7 mouse cellular contexts compared by ENCODE assay signal in genomic region chr16:85887289-85888051, GRCm38 (mm10). TPM values are rescaled to one million over a fixed set of nuclear protein-coding genes. Genes with fewer than 3 reads are reported as not detected.
A peak's percentile ranks its signal among the peaks of the same experiment; 100 is the strongest.
DNase-seq lines count a peak whose midpoint lies in the region; ATAC-seq and TF ChIP-seq lines count a peak whose summit lies in the region.

No protein-coding gene starts in this region.

- H3K9ac ChIP-seq in hindbrain, postnatal 0 days (replicated peaks; ENCODE audit: low read length) = no peak overlapping the region
- H3K9ac ChIP-seq in limb, embryonic 13.5 days = no peak overlapping the region

- H3K4me2 ChIP-seq in hindbrain, postnatal 0 days (ENCODE audit: low read depth, low read length) = 0 out of 2 replicates have a peak overlapping the region, but pooled peaks have one; percentile 7
- H3K4me2 ChIP-seq in limb, embryonic 13.5 days (replicated peaks) = 0 out of 2 replicates have a peak overlapping the region, but pooled peaks have one; percentile 3

- H3K4me1 ChIP-seq in embryonic facial prominence, embryonic 10.5 days = peaks cover 12% of the 10 kb centered on the region
- H3K4me1 ChIP-seq in hindbrain, postnatal 0 days (ENCODE audit: insufficient read depth, low read length) = no peaks in the 10 kb centered on the region
- H3K4me1 ChIP-seq in limb, embryonic 13.5 days = peaks cover 31% of the 10 kb centered on the region

- H3K4me3 ChIP-seq in embryonic facial prominence, embryonic 10.5 days = no peak overlapping the region
- H3K4me3 ChIP-seq in hindbrain, postnatal 0 days (ENCODE audit: low read length) = no peak overlapping the region
- H3K4me3 ChIP-seq in limb, embryonic 13.5 days = no peak overlapping the region

- 51% methylated on average over 13 of the region's 13 CpGs for WGBS in embryonic facial prominence, embryonic 10.5 days
- 42% methylated on average over 13 of the region's 13 CpGs for WGBS in hindbrain, postnatal 0 days
- WGBS in limb, embryonic 13.5 days = 35% methylated on average over 13 of the region's 13 CpGs

- peak; percentile 92 for ATAC-seq in hindbrain, postnatal 0 days
- ATAC-seq in limb, embryonic 13.5 days (ENCODE audit: low FRiP score, low read depth) = peak; percentile 90

- no peaks in the 10 kb centered on the region for H3K27me3 ChIP-seq in embryonic facial prominence, embryonic 10.5 days (replicated peaks; ENCODE audit: low read depth, poor library complexity, severe bottlenecking)
- H3K27me3 ChIP-seq in hindbrain, postnatal 0 days (ENCODE audit: insufficient read depth, low read length) = no peaks in the 10 kb centered on the region
- H3K27me3 ChIP-seq in limb, embryonic 13.5 days = no peaks in the 10 kb centered on the region

- TF ChIP-seq CTCF in hindbrain, postnatal 0 days (IDR thresholded peaks at IDR 0.05; ENCODE audit: low read depth) = no peak

- no peak overlapping the region for H3K27ac ChIP-seq in embryonic facial prominence, embryonic 10.5 days (replicated peaks)
- no peak overlapping the region for H3K27ac ChIP-seq in hindbrain, postnatal 0 days
- no peak overlapping the region; the same call in 1 of the 2 replicates for H3K27ac ChIP-seq in limb, embryonic 13.5 days

- H3K36me3 ChIP-seq in embryonic facial prominence, embryonic 10.5 days (replicated peaks) = no peaks in the 10 kb centered on the region
- no peaks in the 10 kb centered on the region for H3K36me3 ChIP-seq in hindbrain, postnatal 0 days (ENCODE audit: insufficient read depth, low read length)
- no peaks in the 10 kb centered on the region for H3K36me3 ChIP-seq in limb, embryonic 13.5 days

- H3K9me3 ChIP-seq in embryonic facial prominence, embryonic 10.5 days = no peaks in the 10 kb centered on the region
- no peaks in the 10 kb centered on the region for H3K9me3 ChIP-seq in hindbrain, postnatal 0 days (ENCODE audit: low read length)
- no peaks in the 10 kb centered on the region for H3K9me3 ChIP-seq in limb, embryonic 13.5 days

- peak; percentile 79 for DNase-seq in brain, adult 2 months (ENCODE audit: low read depth, low spot score)
- DNase-seq in embryonic facial prominence, embryonic 10.5 days (ENCODE audit: low spot score) = peak; percentile 33
- peak; percentile 74 for DNase-seq in hindbrain, postnatal 0 days (ENCODE audit: low spot score)
- DNase-seq in telencephalon, adult 2 months (ENCODE audit: low read depth, low spot score) = peak; percentile 54
- no peak for DNase-seq in adrenal gland, adult 8-10 months
- no peak for DNase-seq in cerebellum, adult 11 months

RNA-seq across cellular contexts. Expression of gene Adamts5, which starts 14.2 kb away (rescaled TPM):
- 0.73 and 1.1 TPM in 2 replicates for polyA plus RNA-seq in embryonic facial prominence, embryonic 10.5 days (2016; fragmentation: Nextera tagmentation; extraction: Ambion mirVana)
- 4.1 and 4.7 TPM in 2 replicates for total RNA-seq in hindbrain, postnatal 0 days (2014; rRNA removed)
- polyA plus RNA-seq in hindbrain, postnatal 0 days (2015; fragmentation: Nextera tagmentation; extraction: Ambion mirVana) = 3.4 and 3.7 TPM in 2 replicates
- polyA plus RNA-seq in limb, embryonic 13.5 days (2015; fragmentation: Nextera tagmentation; extraction: Ambion mirVana) = 8.8 and 9.5 TPM in 2 replicates
- total RNA-seq in adrenal gland, adult 8-10 months (2022) = 10 to 100 TPM in 2 of 4 experiments, 1 to 10 TPM in 2; 5.3 to 21.4 (median 9.6) TPM

Comparison
In these comparisons a context has a peak if more than half of its experiments do, and no peak if none do; other contexts are left out.
1. DNase-seq: peak in brain, adult 2 months (single experiment), embryonic facial prominence, embryonic 10.5 days (single experiment), hindbrain, postnatal 0 days (single experiment) and telencephalon, adult 2 months (single experiment); none in adrenal gland, adult 8-10 months (single experiment) and cerebellum, adult 11 months (single experiment).